Mouse (Mus musculus) hindbrain, embryonic 12.5 days (tissue): ENCODE measurements around the gene Susd2. TPM values are rescaled to one million over a fixed set of nuclear protein-coding genes. Genes with fewer than 3 reads are reported as not detected.

ENCODE experiments used
- ATAC-seq: fragments of 200-750 bp; cut with Nextera tagmentation; 2 replicates; pipeline ENCODE4 v1.8.0; 2017; ENCODE audit warnings: moderate TSS enrichment; ENCODE audit not compliant: low FRiP score
- H3K27ac ChIP-seq: fragments of 300-500 bp; sonication (generic); 2 replicates; pipeline ENCODE4 v1.5.1; 2016; ENCODE audit warnings: mild to moderate bottlenecking
- H3K27me3 ChIP-seq: fragments of 300-500 bp; sonication (generic); 2 replicates; pipeline ENCODE4 v1.6.1; 2016; ENCODE audit warnings: mild to moderate bottlenecking
- H3K36me3 ChIP-seq: fragments of 300-500 bp; sonication (generic); 2 replicates; pipeline ENCODE4 v1.6.1; 2016; ENCODE audit warnings: mild to moderate bottlenecking
- H3K4me1 ChIP-seq: fragments of 300-500 bp; sonication (generic); 2 replicates; pipeline ENCODE4 v1.6.1; 2016
- H3K4me2 ChIP-seq: fragments of 300-500 bp; sonication (generic); replicated peaks from 2 replicates; pipeline ENCODE4 v1.6.1; 2016; ENCODE audit warnings: mild to moderate bottlenecking
- H3K4me3 ChIP-seq: fragments of 300-500 bp; sonication (generic); 2 replicates; pipeline ENCODE4 v1.5.1; 2016; ENCODE audit warnings: mild to moderate bottlenecking
- H3K9ac ChIP-seq: fragments of 300-500 bp; sonication (generic); 2 replicates; pipeline ENCODE4 v1.6.1; 2016; ENCODE audit warnings: mild to moderate bottlenecking, moderate library complexity
- H3K9me3 ChIP-seq: fragments of 300-500 bp; sonication (generic); replicated peaks from 2 replicates; pipeline ENCODE4 v1.6.1; 2016; ENCODE audit warnings: mild to moderate bottlenecking
- WGBS: fragments of 180-500 bp; shearing (Covaris S2); methylation state at CpG from one replicate; pipeline ENCODE4 v1.1.7; 2016; 5-methylcytosine and 5-hydroxymethylcytosine counted together
- polyA plus RNA-seq: library from polyadenylated mRNA; unstranded; fragments of >200 nt; fragmentation: Nextera tagmentation; extraction: Ambion mirVana; gene quantifications from 2 replicates; pipeline ENCODE4 v1.2.1, GENCODE M21; 2016

The Susd2 gene
- polyA plus RNA-seq, 1 experiment from 2014 or later: 2.8 TPM

DNA sequence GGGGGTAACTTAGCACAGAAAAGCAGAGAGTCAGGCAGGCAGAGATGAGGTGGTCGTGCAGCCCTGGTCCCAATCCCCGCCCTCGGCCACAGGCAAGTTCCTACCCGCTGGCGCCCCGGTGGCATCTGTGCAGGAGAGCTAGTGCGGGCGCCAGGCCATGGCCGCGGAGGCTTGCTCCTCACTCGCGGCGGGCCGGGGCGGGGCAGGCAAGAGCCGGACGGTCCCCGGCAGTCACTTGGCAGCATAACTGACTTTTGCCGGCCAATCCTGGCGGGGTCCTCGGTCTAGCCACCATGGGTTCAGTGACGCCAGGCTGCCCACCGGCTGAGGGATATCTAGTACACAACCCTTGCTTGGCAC is 24.1 kb upstream of the Susd2 start:
- ATAC-seq: peak; percentile 44
- 1% methylated on average over 23 of the region's 23 CpGs for WGBS
- H3K4me3 ChIP-seq: peak overlapping the region; percentile 58
- peak overlapping the region; percentile 69 for H3K9ac ChIP-seq
- peaks cover 25% of the 10 kb centered on the region for H3K27me3 ChIP-seq
- H3K36me3 ChIP-seq: peaks cover 27% of the 10 kb centered on the region
- H3K9me3 ChIP-seq: no peaks in the 10 kb centered on the region
- peak overlapping the region; percentile 100 for H3K4me2 ChIP-seq
- 0 out of 2 replicates have a peak overlapping the region, but pooled peaks have one; percentile 35 for H3K27ac ChIP-seq
- H3K4me1 ChIP-seq: peaks cover 22% of the 10 kb centered on the region

DNA sequence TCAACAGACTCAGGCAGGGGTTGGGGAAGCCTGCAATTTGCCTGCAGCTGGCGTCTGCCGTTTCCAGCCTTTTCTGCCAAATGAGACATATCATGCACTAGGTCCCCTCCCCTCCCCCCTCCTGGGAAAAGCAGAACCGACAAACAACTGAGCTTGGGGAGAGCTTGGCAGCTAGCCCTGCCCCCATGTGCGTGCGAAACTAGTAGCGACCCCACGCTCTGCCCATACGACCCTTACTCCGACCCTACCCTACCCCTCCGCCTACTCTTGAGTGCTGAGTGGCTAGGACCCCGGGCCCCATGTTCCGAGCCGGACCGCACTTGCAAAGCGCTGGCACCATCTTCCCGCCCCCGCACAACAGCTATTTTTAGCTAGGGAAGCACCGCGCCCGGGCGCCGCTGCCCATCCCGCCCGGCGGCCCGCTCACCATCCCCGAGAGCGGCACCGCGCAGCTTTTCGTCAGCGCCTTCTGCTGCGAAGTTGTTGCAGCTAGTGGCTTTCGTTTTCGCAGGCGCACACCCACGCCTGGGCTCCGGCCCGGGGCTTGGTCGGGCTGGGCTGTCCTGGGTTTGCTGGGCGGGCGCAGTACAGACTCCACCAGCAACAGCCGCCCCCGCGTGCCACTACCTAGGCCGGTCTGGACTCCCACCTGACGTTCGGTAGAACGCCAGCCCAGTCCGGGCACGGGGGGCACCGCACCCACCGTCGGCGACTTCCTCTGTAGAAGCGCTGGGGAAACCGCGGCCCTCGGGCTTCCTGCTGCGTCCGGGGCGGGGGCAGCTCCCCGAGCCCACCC is 23.5 kb upstream of the Susd2 start:
- Histone ChIP-seq H3K4me3 (peak overlapping the region; percentile 58), H3K9me3 (no peaks in the 10 kb centered on the region), H3K36me3 (peaks cover 31% of the 10 kb centered on the region), H3K4me1 (peaks cover 22% of the 10 kb centered on the region), H3K27me3 (peaks cover 25% of the 10 kb centered on the region), H3K9ac (peak overlapping the region; percentile 69), H3K4me2 (peak overlapping the region; percentile 100), H3K27ac (peak overlapping the region; percentile 35; the same call in 1 of the 2 replicates)
- WGBS: 1% methylated on average over 63 of the region's 63 CpGs
- ATAC-seq: peak; percentile 70

DNA sequence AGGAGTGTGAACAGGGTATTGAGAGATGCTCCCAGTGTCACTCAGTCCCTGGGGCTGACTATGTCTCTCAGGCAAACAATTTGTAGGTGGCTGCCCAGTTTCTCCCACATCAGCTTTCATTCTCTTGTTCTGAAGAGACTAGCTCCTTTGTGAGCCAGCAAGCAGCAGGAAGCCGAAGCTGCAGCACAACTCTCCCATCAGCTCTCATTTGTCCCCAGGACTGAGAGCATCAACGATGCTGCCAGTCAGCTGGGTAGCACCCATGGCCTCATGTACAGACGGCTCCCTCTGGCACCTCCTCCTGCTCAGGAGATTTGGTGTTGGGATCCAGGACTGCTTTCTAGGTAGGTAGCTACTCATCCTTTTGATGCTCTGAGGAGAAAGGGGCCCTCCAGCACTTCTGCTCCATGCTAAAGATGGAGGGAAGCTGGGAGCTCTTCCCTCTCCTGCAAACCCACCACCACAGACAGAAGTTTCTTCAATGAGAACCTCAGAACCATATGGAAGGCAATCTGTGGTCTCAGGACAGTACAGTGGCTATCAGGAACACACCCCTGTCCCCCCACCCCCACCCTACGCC is 22.7 kb upstream of the Susd2 start:
- peak overlapping the region; percentile 69; the same call in 1 of the 2 replicates for H3K9ac ChIP-seq
- peak overlapping the region; percentile 35; the same call in 1 of the 2 replicates for H3K27ac ChIP-seq
- peaks cover 22% of the 10 kb centered on the region for H3K4me1 ChIP-seq
- peaks cover 37% of the 10 kb centered on the region for H3K36me3 ChIP-seq
- no peaks in the 10 kb centered on the region for H3K9me3 ChIP-seq
- 31% methylated on average over 4 of the region's 4 CpGs for WGBS
- H3K4me2 ChIP-seq: peak overlapping the region; percentile 100
- ATAC-seq: no peak
- H3K27me3 ChIP-seq: peaks cover 25% of the 10 kb centered on the region
- H3K4me3 ChIP-seq: peak overlapping the region; percentile 58

GRCm38 (mm10) chr10:75664673-75665270 is 21.0 kb upstream of the Susd2 start:
- no peak overlapping the region for H3K27ac ChIP-seq
- H3K9me3 ChIP-seq: no peaks in the 10 kb centered on the region
- H3K27me3 ChIP-seq: peaks cover 25% of the 10 kb centered on the region
- peaks cover 22% of the 10 kb centered on the region for H3K4me1 ChIP-seq
- H3K9ac ChIP-seq: no peak overlapping the region; the same call in 1 of the 2 replicates
- no peak for ATAC-seq
- H3K4me3 ChIP-seq: no peak overlapping the region
- H3K36me3 ChIP-seq: peaks cover 38% of the 10 kb centered on the region; the same call in 1 of the 2 replicates
- H3K4me2 ChIP-seq: no peak overlapping the region
- WGBS: 89% methylated on average over 6 of the region's 6 CpGs

DNA sequence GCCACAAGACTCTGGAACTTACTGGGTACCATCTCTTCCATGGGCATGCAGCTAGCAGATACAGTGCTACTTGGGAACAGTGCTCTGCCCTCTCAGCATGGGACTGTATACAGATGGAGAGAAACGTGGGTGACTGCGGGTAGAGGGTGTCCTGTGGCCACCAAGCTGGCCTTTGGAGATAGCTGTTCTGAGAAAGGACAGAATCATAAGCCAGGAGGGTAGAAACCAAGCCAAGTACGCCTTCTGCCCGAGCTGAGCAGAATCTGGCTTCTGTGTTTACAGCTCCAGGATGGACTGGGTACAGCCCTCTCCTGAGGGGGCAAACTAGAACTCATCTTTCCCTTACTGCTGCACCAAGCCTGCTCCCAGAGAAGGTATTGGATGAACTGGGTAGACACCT is 18.8 kb upstream of the Susd2 start:
- Histone ChIP-seq H3K4me3 (no peak overlapping the region), H3K27ac (no peak overlapping the region), H3K4me1 (peaks cover 15% of the 10 kb centered on the region), H3K27me3 (0 out of 2 replicates have a peak, but pooled peaks cover 3% of the 10 kb centered on the region), H3K9me3 (no peaks in the 10 kb centered on the region), H3K9ac (no peak overlapping the region), H3K36me3 (peaks cover 51% of the 10 kb centered on the region), H3K4me2 (no peak overlapping the region)
- WGBS: 92% methylated on average over 4 of the region's 4 CpGs
- ATAC-seq: no peak

- peaks cover 58% of the 10 kb centered on the region for H3K36me3 ChIP-seq
- H3K4me2 ChIP-seq: no peak overlapping the region
- H3K27ac ChIP-seq: no peak overlapping the region
- no peak overlapping the region for H3K9ac ChIP-seq
- 87% methylated on average over 3 of the region's 3 CpGs for WGBS
- H3K4me1 ChIP-seq: peaks cover 8% of the 10 kb centered on the region
- no peaks in the 10 kb centered on the region for H3K9me3 ChIP-seq
- H3K4me3 ChIP-seq: no peak overlapping the region
- no peaks in the 10 kb centered on the region for H3K27me3 ChIP-seq
- ATAC-seq: no peak
Measured at GRCm38 (mm10) chr10:75661876-75662275, 18.1 kb upstream of the Susd2 start.

GRCm38 (mm10) chr10:75661381-75661780 is 17.6 kb upstream of the Susd2 start:
- H3K4me2 ChIP-seq: no peak overlapping the region
- H3K4me3 ChIP-seq: no peak overlapping the region
- peaks cover 3% of the 10 kb centered on the region for H3K4me1 ChIP-seq
- no peaks in the 10 kb centered on the region for H3K9me3 ChIP-seq
- no peak for ATAC-seq
- no peaks in the 10 kb centered on the region for H3K27me3 ChIP-seq
- 80% methylated on average over 6 of the region's 6 CpGs for WGBS
- H3K27ac ChIP-seq: no peak overlapping the region
- H3K36me3 ChIP-seq: peaks cover 63% of the 10 kb centered on the region
- H3K9ac ChIP-seq: no peak overlapping the region

- 95% methylated on average over 7 of the region's 7 CpGs for WGBS
- Histone ChIP-seq H3K9me3 (no peaks in the 10 kb centered on the region), H3K4me3 (no peak overlapping the region), H3K4me2 (no peak overlapping the region), H3K27me3 (no peaks in the 10 kb centered on the region), H3K36me3 (peaks cover 90% of the 10 kb centered on the region), H3K4me1 (no peaks in the 10 kb centered on the region), H3K27ac (no peak overlapping the region), H3K9ac (no peak overlapping the region)
- no peak for ATAC-seq
Measured at GRCm38 (mm10) chr10:75657772-75658171, 14.0 kb upstream of the Susd2 start.

- Histone ChIP-seq H3K27me3 (no peaks in the 10 kb centered on the region), H3K4me2 (no peak overlapping the region), H3K9ac (no peak overlapping the region), H3K9me3 (no peaks in the 10 kb centered on the region), H3K4me1 (no peaks in the 10 kb centered on the region), H3K36me3 (peaks cover 91% of the 10 kb centered on the region), H3K27ac (no peak overlapping the region), H3K4me3 (no peak overlapping the region)
- no peak for ATAC-seq
- WGBS: 93% methylated on average over 5 of the region's 5 CpGs
Measured at GRCm38 (mm10) chr10:75657165-75657564, 13.4 kb upstream of the Susd2 start.

- H3K9ac ChIP-seq: no peak overlapping the region
- H3K4me2 ChIP-seq: no peak overlapping the region
- 98% methylated on average over 4 of the region's 4 CpGs for WGBS
- H3K36me3 ChIP-seq: peaks cover 98% of the 10 kb centered on the region
- no peak overlapping the region for H3K27ac ChIP-seq
- H3K4me3 ChIP-seq: no peak overlapping the region
- no peak for ATAC-seq
- no peaks in the 10 kb centered on the region for H3K9me3 ChIP-seq
- H3K4me1 ChIP-seq: no peaks in the 10 kb centered on the region
- H3K27me3 ChIP-seq: no peaks in the 10 kb centered on the region
Measured at GRCm38 (mm10) chr10:75654053-75654452, 10.2 kb upstream of the Susd2 start.

- WGBS: 95% methylated on average over 16 of the region's 16 CpGs
- Histone ChIP-seq H3K27me3 (no peaks in the 10 kb centered on the region), H3K4me1 (no peaks in the 10 kb centered on the region), H3K9me3 (no peaks in the 10 kb centered on the region), H3K4me2 (no peak overlapping the region), H3K36me3 (peaks cover 98% of the 10 kb centered on the region), H3K9ac (no peak overlapping the region), H3K4me3 (no peak overlapping the region), H3K27ac (no peak overlapping the region)
- ATAC-seq: no peak
Measured at GRCm38 (mm10) chr10:75651381-75652068, 7.7 kb upstream of the Susd2 start.

DNA sequence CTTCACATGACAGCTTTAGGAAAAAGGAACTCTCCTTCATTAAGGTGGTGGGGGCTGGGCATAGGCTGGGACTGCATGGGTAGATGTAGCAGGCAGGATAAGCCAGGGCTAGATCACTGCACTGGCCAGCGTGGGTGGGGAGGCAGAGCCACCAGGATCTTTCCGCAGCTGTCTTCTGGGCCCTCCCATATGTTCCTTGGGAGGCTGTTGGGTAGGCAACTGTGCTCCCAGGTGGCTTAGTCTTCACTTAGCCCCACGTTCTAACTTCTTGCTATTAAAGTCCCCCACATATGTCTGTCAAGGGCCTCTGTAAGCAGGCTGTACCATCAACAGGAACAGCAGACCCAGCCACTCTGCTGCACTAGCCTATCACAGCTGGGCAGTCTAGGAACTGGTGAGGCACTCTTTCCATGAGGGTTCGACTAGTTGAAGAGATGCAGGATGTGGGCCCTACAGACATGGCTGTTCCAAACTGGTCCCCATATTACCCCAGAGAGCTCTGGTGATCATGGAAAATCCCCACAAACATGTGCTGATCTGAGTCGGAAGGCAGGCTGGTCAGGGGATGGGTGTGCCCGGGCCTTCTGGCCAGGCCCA is 6.6 kb upstream of the Susd2 start:
- Histone ChIP-seq H3K4me1 (no peaks in the 10 kb centered on the region), H3K9ac (no peak overlapping the region), H3K4me2 (no peak overlapping the region), H3K4me3 (no peak overlapping the region), H3K27ac (no peak overlapping the region), H3K9me3 (no peaks in the 10 kb centered on the region), H3K36me3 (peaks cover 98% of the 10 kb centered on the region), H3K27me3 (no peaks in the 10 kb centered on the region)
- ATAC-seq: no peak
- 92% methylated on average over 6 of the region's 6 CpGs for WGBS
